Mouse (Mus musculus) cerebellum, adult 2 months (tissue): ENCODE data around the gene Lyve1. TPM values are rescaled to one million over a fixed set of nuclear protein-coding genes. Genes with fewer than 3 reads are reported as not detected.

Source experiments
- DNase-seq, 2 experiments: peaks; one replicate each; pipeline ENCODE4 v3.0.0; 2021
- H3K27ac ChIP-seq: fragments of 200-500 bp; 2 replicates; pipeline ENCODE4 v1.5.1; 2012; ENCODE audit warnings: low read length, control low read depth, inconsistent platforms; ENCODE audit not compliant: insufficient read depth
- H3K27me3 ChIP-seq: fragments of 200-500 bp; 2 replicates; pipeline ENCODE4 v1.6.1; 2012; ENCODE audit warnings: inconsistent platforms, mild to moderate bottlenecking, low read length, moderate library complexity; ENCODE audit not compliant: control insufficient read depth, insufficient read depth
- H3K4me1 ChIP-seq: fragments of 200-500 bp; 2 replicates; pipeline ENCODE4 v1.6.1; 2011; ENCODE audit warnings: low read length; ENCODE audit not compliant: control insufficient read depth, insufficient read depth
- H3K4me3 ChIP-seq: fragments of 200-500 bp; replicated peaks from 2 replicates; pipeline ENCODE3; 2011; ENCODE audit warnings: mild to moderate bottlenecking, low read depth, low read length, control low read depth; ENCODE audit not compliant: insufficient read depth
- CTCF ChIP-seq: fragments of 200-500 bp; IDR thresholded peaks from 2 replicates; pipeline ENCODE4 v1.5.1; 2011; ENCODE audit warnings: low read depth, mild to moderate bottlenecking, control low read depth, low read length, moderate library complexity, borderline replicate concordance; ENCODE audit not compliant: insufficient read depth
- POLR2A ChIP-seq: fragments of 200-500 bp; IDR thresholded peaks from 2 replicates; pipeline ENCODE4 v1.6.1; 2011; ENCODE audit warnings: low read length, control low read depth, borderline replicate concordance; ENCODE audit not compliant: insufficient read depth
- WGBS: fragments of 180-500 bp; shearing (Covaris S2); methylation state at CpG from one replicate; pipeline ENCODE4 v1.1.7; 2018; 5-methylcytosine and 5-hydroxymethylcytosine counted together
- polyA plus RNA-seq: library from polyadenylated mRNA; depleted of rRNA; stranded (reverse); fragments of >200 nt; gene quantifications from 2 replicates; pipeline ENCODE4 v1.2.3, GENCODE M21; 2012

Gene Lyve1
- polyA plus RNA-seq, 1 experiment = 0.34 TPM

DNA sequence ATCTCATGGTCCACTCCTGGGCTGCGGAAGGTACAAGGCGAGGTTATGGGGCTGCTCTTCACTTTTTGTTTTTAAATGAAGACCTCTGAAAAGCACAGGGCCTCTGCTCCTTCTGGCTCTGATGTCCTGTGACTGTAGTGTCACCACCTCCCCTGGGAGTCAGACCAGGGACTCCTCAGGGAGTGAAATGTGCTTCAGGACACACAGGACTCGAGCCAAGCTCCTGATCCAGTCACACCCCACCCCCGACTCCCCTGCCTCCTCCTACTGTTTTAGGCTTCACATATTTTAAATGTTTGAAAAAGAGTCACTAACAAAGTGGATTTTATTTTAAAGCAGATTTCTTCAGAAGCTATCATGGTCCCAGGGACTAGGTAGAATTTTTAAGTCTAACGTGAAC lies 51.5 kb downstream of the Lyve1 start:
- no peak for DNase-seq
- TF ChIP-seq POLR2A (no peak), CTCF (no peak)
- no peak overlapping the region for H3K27ac ChIP-seq
- no peak overlapping the region for H3K4me3 ChIP-seq
- no peaks in the 10 kb centered on the region for H3K4me1 ChIP-seq
- H3K27me3 ChIP-seq = no peaks in the 10 kb centered on the region
- WGBS = 83% methylated on average over 5 of the region's 5 CpGs

DNA sequence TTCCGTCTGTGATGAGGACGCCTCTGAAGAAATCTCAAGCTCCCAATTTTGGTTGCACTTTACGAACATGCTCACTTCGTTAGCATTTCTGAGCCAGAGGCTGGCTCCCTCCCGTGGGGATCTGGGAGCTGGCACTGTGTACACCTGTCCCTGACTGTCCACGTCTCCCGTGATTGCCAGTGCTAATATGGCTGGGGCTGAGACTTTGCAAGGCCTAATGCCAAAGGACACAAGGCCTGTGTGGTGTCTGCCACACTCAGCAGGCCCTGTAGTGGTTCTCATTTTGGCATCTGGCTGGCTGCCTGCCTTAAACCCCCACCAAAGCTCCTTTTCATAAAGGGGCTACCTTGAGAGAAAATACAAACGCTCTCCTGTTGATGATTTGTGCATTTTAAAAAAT lies 52.0 kb downstream of the Lyve1 start:
- no peak overlapping the region for H3K4me3 ChIP-seq
- no peaks in the 10 kb centered on the region for H3K4me1 ChIP-seq
- no peak for DNase-seq
- no peak overlapping the region for H3K27ac ChIP-seq
- H3K27me3 ChIP-seq = no peaks in the 10 kb centered on the region
- 40% methylated on average over 8 of the region's 8 CpGs for WGBS
- TF ChIP-seq POLR2A (no peak), CTCF (no peak)

DNA sequence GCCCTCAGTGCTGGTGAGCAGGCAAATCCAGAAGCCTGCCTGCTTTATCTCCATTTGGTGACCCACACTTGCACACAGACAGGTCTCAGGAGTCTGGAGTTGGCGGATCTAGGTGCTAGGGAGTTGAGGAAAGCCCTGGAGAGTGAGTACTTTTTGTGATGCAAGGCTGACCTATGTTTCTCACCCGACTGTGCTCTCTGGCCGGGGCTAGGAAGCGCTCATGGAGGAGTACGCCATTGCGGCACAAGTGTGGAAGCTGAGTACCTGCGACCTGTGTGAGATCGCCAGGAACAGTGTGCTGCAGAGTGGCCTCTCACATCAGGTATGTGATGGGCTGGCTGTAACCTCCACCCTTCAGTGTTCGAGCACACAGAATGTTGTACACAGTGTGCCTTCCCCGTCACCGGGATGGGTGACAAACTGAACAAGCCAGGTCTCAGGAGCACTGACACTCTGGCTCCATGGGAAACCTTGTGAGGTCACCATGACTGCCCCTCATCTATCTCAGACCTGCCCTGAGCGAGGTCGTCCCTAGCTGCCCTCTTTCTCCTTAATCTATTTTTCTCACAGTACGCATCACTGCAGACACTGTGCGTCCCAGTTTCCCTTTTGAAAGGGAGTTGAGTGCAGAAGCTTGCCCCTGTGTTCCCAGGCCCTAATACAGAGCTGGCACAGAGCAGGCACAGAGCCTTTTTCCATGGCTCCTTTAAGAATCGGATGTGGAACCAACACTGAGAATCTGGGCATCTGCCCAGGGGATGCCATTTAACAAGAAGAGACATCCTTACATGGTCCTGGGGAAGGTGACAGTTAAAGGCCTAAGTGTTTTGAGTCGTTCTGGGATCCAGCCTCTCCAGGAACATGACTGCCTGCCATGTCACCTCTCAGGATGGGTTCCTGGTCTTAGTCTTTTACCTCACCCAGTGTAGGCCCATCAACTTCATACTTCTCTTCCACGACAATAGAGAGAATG lies 53.2 kb downstream of the Lyve1 start:
- DNase-seq = no peak
- TF ChIP-seq POLR2A (no peak), CTCF (no peak)
- Histone ChIP-seq H3K4me1 (no peaks in the 10 kb centered on the region), H3K4me3 (no peak overlapping the region), H3K27ac (no peak overlapping the region), H3K27me3 (no peaks in the 10 kb centered on the region)
- 86% methylated on average over 18 of the region's 18 CpGs for WGBS

DNA sequence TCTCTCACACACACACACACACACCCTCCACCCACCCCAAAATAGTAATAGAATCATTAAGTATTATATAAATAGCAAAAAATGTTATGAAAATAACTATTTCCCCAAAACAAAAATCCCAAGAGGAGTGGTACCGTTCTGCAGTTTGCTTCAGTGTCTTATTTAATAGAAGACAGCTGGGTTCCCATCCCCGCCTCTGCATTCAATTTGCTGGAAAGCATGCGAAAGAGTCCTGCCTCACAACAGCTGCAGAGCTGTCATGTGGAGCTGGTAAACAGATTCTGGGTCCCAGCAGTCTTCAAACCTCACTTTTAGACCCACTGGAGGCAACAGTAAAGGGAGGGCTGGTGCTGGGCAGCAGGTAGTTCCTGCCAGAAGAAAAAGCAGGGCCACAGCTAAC lies 54.1 kb downstream of the Lyve1 start:
- TF ChIP-seq CTCF = no peak
- TF ChIP-seq POLR2A = no peak
- no peak for DNase-seq
- Histone ChIP-seq H3K4me1 (peaks cover 4% of the 10 kb centered on the region; the same call in 1 of the 2 replicates), H3K27ac (no peak overlapping the region), H3K27me3 (no peaks in the 10 kb centered on the region), H3K4me3 (no peak overlapping the region)
- WGBS = 51% methylated on average over 3 of the region's 3 CpGs

- Histone ChIP-seq H3K4me3 (no peak overlapping the region), H3K27me3 (no peaks in the 10 kb centered on the region), H3K27ac (no peak overlapping the region), H3K4me1 (peaks cover 4% of the 10 kb centered on the region; the same call in 1 of the 2 replicates)
- TF ChIP-seq CTCF (no peak), POLR2A (no peak)
- DNase-seq = no peak
- WGBS = 82% methylated on average over 13 of the region's 13 CpGs
Measured at GRCm38 (mm10) chr7:110807460-110808030, 55.5 kb downstream of the Lyve1 start.

DNA sequence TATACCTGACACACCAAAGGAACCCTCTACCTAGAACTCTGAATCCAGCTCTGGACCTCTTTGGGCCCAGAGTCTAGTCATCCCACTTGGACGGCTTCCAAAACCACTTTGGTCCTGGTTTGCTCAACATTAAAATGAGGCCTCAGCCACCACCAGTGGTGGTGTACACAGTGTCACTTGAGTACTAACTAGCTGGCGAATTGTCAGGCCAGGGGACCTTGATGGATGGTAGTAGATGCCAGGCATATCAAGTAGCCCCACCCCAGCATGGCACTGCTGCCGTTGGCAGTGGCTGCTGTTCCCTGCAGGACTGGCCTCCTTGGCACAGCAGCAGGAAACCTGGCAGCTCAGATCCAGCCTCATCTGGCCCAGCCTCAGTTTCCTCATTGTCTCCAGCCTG lies 58.8 kb downstream of the Lyve1 start:
- 33% methylated on average over 3 of the region's 3 CpGs for WGBS
- Histone ChIP-seq H3K27me3 (no peaks in the 10 kb centered on the region), H3K4me1 (peaks cover 4% of the 10 kb centered on the region; the same call in 1 of the 2 replicates), H3K27ac (no peak overlapping the region), H3K4me3 (no peak overlapping the region)
- DNase-seq = peak; percentile 34 to 49
- TF ChIP-seq CTCF (no peak), POLR2A (no peak)

DNA sequence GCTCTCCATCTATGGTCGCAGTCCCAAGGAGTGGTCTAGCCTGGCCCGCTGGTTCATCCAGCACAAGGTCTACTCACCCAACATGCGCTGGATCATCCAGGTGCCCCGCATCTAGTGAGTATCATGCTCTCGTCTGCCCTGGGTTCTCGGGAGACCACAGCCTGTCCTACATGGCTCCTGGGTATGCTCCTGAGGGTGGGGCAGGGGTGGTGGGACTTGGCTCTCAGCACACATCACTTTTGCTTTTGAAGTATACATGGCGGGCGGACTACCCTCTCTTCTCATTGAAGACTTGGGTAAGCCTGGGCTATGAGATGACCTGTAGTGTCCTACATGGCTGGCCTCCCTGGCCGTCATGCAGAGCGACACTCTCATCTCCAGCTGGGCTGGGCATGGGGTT lies 59.9 kb downstream of the Lyve1 start:
- DNase-seq = no peak
- H3K4me3 ChIP-seq = no peak overlapping the region
- no peak overlapping the region for H3K27ac ChIP-seq
- 98% methylated on average over 10 of the region's 10 CpGs for WGBS
- H3K27me3 ChIP-seq = no peaks in the 10 kb centered on the region
- peaks cover 4% of the 10 kb centered on the region; the same call in 1 of the 2 replicates for H3K4me1 ChIP-seq
- no peak for TF ChIP-seq CTCF
- TF ChIP-seq POLR2A = no peak
